8 mouse cellular contexts compared by ENCODE assay signal in genomic region chr8:123729055-123729785, GRCm38 (mm10).
A peak's percentile ranks its signal among the peaks of the same experiment; 100 is the strongest.
DNase-seq lines count a peak whose midpoint lies in the region; ATAC-seq lines count a peak whose summit lies in the region.

No protein-coding gene starts in this region.

- DNase-seq in ovary, adult 18-20 months (ENCODE audit: low spot score): peak; percentile 45
- no peak for DNase-seq in ovary, postnatal 10 days (ENCODE audit: low spot score)
- peak; percentile 68 to 78 for DNase-seq in left cerebral cortex, adult 18-20 months (ENCODE audit: low spot score in 2 of 2)
- no peak for DNase-seq in spleen, postnatal 14 days (ENCODE audit: low spot score in 2 of 2)
- DNase-seq in urinary bladder, postnatal 25 days (ENCODE audit: low spot score): no peak

- H3K9me3 ChIP-seq in forebrain, embryonic 15.5 days: no peaks in the 10 kb centered on the region
- no peaks in the 10 kb centered on the region for H3K9me3 ChIP-seq in hindbrain, embryonic 15.5 days
- H3K9me3 ChIP-seq in midbrain, embryonic 16.5 days (replicated peaks; ENCODE audit: control insufficient read depth, low read length, poor library complexity, severe bottlenecking): no peaks in the 10 kb centered on the region

- 0 out of 2 replicates have a peak overlapping the region, but pooled peaks have one; percentile 23 for H3K27ac ChIP-seq in forebrain, embryonic 15.5 days (replicated peaks)
- peak overlapping the region; percentile 72 for H3K27ac ChIP-seq in hindbrain, embryonic 15.5 days (replicated peaks)
- H3K27ac ChIP-seq in midbrain, embryonic 16.5 days (ENCODE audit: low read length): peak overlapping the region; percentile 53

- no peak for ATAC-seq in forebrain, embryonic 15.5 days (replicated peaks)
- ATAC-seq in hindbrain, embryonic 15.5 days (ENCODE audit: low FRiP score, low read depth): peak; percentile 80; the same call in 1 of the 2 replicates
- peak; percentile 47; the same call in 1 of the 2 replicates for ATAC-seq in midbrain, embryonic 16.5 days

- 15% methylated on average over 20 of the region's 20 CpGs for WGBS in forebrain, embryonic 15.5 days
- 7% methylated on average over 20 of the region's 20 CpGs for WGBS in hindbrain, embryonic 15.5 days
- WGBS in midbrain, embryonic 16.5 days: 8% methylated on average over 20 of the region's 20 CpGs

- H3K27me3 ChIP-seq in forebrain, embryonic 15.5 days: no peaks in the 10 kb centered on the region
- no peaks in the 10 kb centered on the region; the same call in 1 of the 2 replicates for H3K27me3 ChIP-seq in hindbrain, embryonic 15.5 days
- no peaks in the 10 kb centered on the region for H3K27me3 ChIP-seq in midbrain, embryonic 16.5 days (ENCODE audit: control insufficient read depth, insufficient read depth, low read depth, low read length)

- 0 out of 2 replicates have a peak overlapping the region, but pooled peaks have one; percentile 0 for H3K4me3 ChIP-seq in forebrain, embryonic 15.5 days
- H3K4me3 ChIP-seq in hindbrain, embryonic 15.5 days: 0 out of 2 replicates have a peak overlapping the region, but pooled peaks have one; percentile 6
- H3K4me3 ChIP-seq in midbrain, embryonic 16.5 days (ENCODE audit: low read depth, low read length): no peak overlapping the region

- peaks cover 29% of the 10 kb centered on the region for H3K4me1 ChIP-seq in forebrain, embryonic 15.5 days
- peaks cover 37% of the 10 kb centered on the region for H3K4me1 ChIP-seq in hindbrain, embryonic 15.5 days (replicated peaks)
- H3K4me1 ChIP-seq in midbrain, embryonic 16.5 days (ENCODE audit: control insufficient read depth, insufficient read depth, low read length): peaks cover 32% of the 10 kb centered on the region

- no peaks in the 10 kb centered on the region for H3K36me3 ChIP-seq in forebrain, embryonic 15.5 days
- H3K36me3 ChIP-seq in hindbrain, embryonic 15.5 days: no peaks in the 10 kb centered on the region
- no peaks in the 10 kb centered on the region for H3K36me3 ChIP-seq in midbrain, embryonic 16.5 days (ENCODE audit: control insufficient read depth, insufficient read depth, low read length)

- H3K4me2 ChIP-seq in forebrain, embryonic 15.5 days (replicated peaks): peak overlapping the region; percentile 22
- H3K4me2 ChIP-seq in hindbrain, embryonic 15.5 days: peak overlapping the region; percentile 43
- H3K4me2 ChIP-seq in midbrain, embryonic 16.5 days (ENCODE audit: low read length): peak overlapping the region; percentile 36

- H3K9ac ChIP-seq in forebrain, embryonic 15.5 days (replicated peaks): 0 out of 2 replicates have a peak overlapping the region, but pooled peaks have one; percentile 2
- no peak overlapping the region for H3K9ac ChIP-seq in hindbrain, embryonic 15.5 days
- H3K9ac ChIP-seq in midbrain, embryonic 16.5 days (ENCODE audit: low read depth, low read length): peak overlapping the region; percentile 45; the same call in 1 of the 2 replicates

Comparison
In these comparisons a context has a peak if more than half of its experiments do, and no peak if none do; other contexts are left out.
1. DNase-seq: peak in ovary, adult 18-20 months (single experiment) and left cerebral cortex, adult 18-20 months (2 of 2); none in ovary, postnatal 10 days (single experiment), spleen, postnatal 14 days (0 of 2) and urinary bladder, postnatal 25 days (single experiment).
2. Peak in every context shown above with its lines, with median percentiles within 50 percentile points of each other: H3K27ac ChIP-seq and H3K4me2 ChIP-seq.